Mouse (Mus musculus): Measurements from ENCODE around the gene C3ar1. TPM values are rescaled to one million over a fixed set of nuclear protein-coding genes. Genes with fewer than 3 reads are reported as not detected.

C3ar1 gene
- total and polyA plus RNA-seq, 2 experiments from 2014 or later, result 1.8 to 2.3 TPM

DNA sequence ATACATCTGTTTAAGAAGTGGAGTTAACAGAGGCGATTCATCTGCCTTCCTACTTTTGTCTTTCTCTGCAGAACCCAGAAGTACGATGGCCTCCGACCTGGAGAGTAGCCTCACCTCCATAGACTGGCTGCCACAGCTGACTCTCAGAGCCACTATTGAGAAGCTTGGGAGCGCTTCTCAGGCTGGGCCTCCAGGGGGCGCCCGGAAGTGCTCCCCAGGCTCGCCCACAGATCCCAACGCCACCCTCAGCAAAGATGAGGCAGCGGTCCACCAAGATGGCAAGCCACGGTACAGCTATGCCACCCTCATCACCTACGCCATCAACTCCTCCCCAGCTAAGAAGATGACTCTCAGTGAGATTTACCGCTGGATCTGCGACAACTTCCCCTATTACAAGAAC lies 27.9 kb downstream of the C3ar1 start:
- H3K4me2 ChIP-seq (ENCODE audit: low read depth), result no peak overlapping the region
- H3K9me3 ChIP-seq (ENCODE audit: low read length), result no peaks in the 10 kb centered on the region
- peak; percentile 51 for TF ChIP-seq CTCF (IDR thresholded peaks at IDR 0.05; ENCODE audit: low read depth)
- H3K27me3 ChIP-seq (ENCODE audit: insufficient read depth, low read length), result no peaks in the 10 kb centered on the region
- H3K4me3 ChIP-seq (ENCODE audit: low read depth, low read length), result no peak overlapping the region
- H3K9ac ChIP-seq, result no peak overlapping the region
- ATAC-seq (0 out of 2 replicates have a peak, but pooled peaks have one; percentile 16), DNase-seq (peak; percentile 30)
- H3K36me3 ChIP-seq (ENCODE audit: insufficient read depth), result peaks cover 20% of the 10 kb centered on the region
- 45% methylated on average over 13 of the region's 13 CpGs for WGBS
- no peak overlapping the region for H3K27ac ChIP-seq (ENCODE audit: low read depth, low read length)
- H3K4me1 ChIP-seq (ENCODE audit: insufficient read depth), result 0 out of 2 replicates have a peak, but pooled peaks cover 5% of the 10 kb centered on the region

GRCm38 (mm10) chr6:122825923-122826742 lies 29.8 kb downstream of the C3ar1 start:
- H3K27ac ChIP-seq (ENCODE audit: low read depth, low read length), result peak overlapping the region; percentile 30
- no peak for TF ChIP-seq CTCF (IDR thresholded peaks at IDR 0.05; ENCODE audit: low read depth)

GRCm38 (mm10) chr6:122825166-122825565 lies 30.8 kb downstream of the C3ar1 start:
- Histone ChIP-seq H3K9me3 (ENCODE audit: low read length) (no peaks in the 10 kb centered on the region), H3K4me3 (ENCODE audit: low read depth, low read length) (no peak overlapping the region), H3K36me3 (ENCODE audit: insufficient read depth) (peaks cover 7% of the 10 kb centered on the region; the same call in 1 of the 2 replicates), H3K4me2 (ENCODE audit: low read depth) (no peak overlapping the region), H3K4me1 (ENCODE audit: insufficient read depth) (peaks cover 18% of the 10 kb centered on the region; the same call in 1 of the 2 replicates), H3K27me3 (ENCODE audit: insufficient read depth, low read length) (no peaks in the 10 kb centered on the region), H3K9ac (no peak overlapping the region), H3K27ac (ENCODE audit: low read depth, low read length) (no peak overlapping the region)
- DNase-seq, result no peak
- no peak for ATAC-seq
- TF ChIP-seq CTCF (IDR thresholded peaks at IDR 0.05; ENCODE audit: low read depth), result no peak
- 96% methylated on average over 9 of the region's 9 CpGs for WGBS

More at GRCm38 (mm10) chr6:122825923-122826742, 29.8 kb downstream of the C3ar1 start:
- H3K27me3 ChIP-seq (ENCODE audit: insufficient read depth, low read length), result no peaks in the 10 kb centered on the region
- H3K9me3 ChIP-seq (ENCODE audit: low read length), result no peaks in the 10 kb centered on the region
- peak; percentile 53 for DNase-seq
- H3K9ac ChIP-seq, result peak overlapping the region; percentile 50
- H3K4me1 ChIP-seq (ENCODE audit: insufficient read depth), result peaks cover 11% of the 10 kb centered on the region; the same call in 1 of the 2 replicates
- peak overlapping the region; percentile 66 for H3K4me2 ChIP-seq (ENCODE audit: low read depth)
- H3K4me3 ChIP-seq (ENCODE audit: low read depth, low read length), result peak overlapping the region; percentile 37
- H3K36me3 ChIP-seq (ENCODE audit: insufficient read depth), result peaks cover 7% of the 10 kb centered on the region; the same call in 1 of the 2 replicates
- peak; percentile 77 for ATAC-seq
- WGBS, result 5% methylated on average over 28 of the region's 29 CpGs

GRCm38 (mm10) chr6:122824086-122824485 lies 31.9 kb downstream of the C3ar1 start:
- H3K9ac ChIP-seq, result no peak overlapping the region
- no peaks in the 10 kb centered on the region for H3K9me3 ChIP-seq (ENCODE audit: low read length)
- peaks cover 22% of the 10 kb centered on the region; the same call in 1 of the 2 replicates for H3K4me1 ChIP-seq (ENCODE audit: insufficient read depth)
- H3K36me3 ChIP-seq (ENCODE audit: insufficient read depth), result 0 out of 2 replicates have a peak, but pooled peaks cover 3% of the 10 kb centered on the region
- H3K4me2 ChIP-seq (ENCODE audit: low read depth), result no peak overlapping the region
- no peak overlapping the region for H3K27ac ChIP-seq (ENCODE audit: low read depth, low read length)
- no peak for ATAC-seq
- WGBS, result 53% methylated on average over 10 of the region's 10 CpGs
- H3K27me3 ChIP-seq (ENCODE audit: insufficient read depth, low read length), result no peaks in the 10 kb centered on the region
- TF ChIP-seq CTCF (IDR thresholded peaks at IDR 0.05; ENCODE audit: low read depth), result no peak
- no peak overlapping the region for H3K4me3 ChIP-seq (ENCODE audit: low read depth, low read length)
- no peak for DNase-seq

DNA sequence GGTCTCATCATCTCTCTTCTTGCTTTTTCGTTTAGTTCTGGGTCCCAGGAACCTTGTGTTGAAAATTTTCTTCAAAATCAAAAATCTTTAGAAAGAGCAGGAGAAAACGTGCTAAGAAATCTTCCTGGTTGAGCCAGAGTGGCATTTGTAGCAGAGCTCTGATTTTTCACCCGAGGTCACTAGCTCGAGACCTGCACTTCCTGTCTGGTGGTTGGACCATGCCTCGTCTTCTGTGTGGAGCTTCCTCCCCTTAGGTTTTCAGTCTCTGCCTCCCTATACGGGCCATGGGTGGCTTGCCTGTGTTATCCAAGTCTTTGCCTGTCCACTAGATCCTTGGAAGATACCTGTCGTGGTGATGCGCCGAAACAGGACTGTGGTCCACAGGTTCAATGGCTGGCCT lies 34.1 kb downstream of the C3ar1 start:
- H3K27me3 ChIP-seq (ENCODE audit: insufficient read depth, low read length), result no peaks in the 10 kb centered on the region
- H3K4me1 ChIP-seq (ENCODE audit: insufficient read depth), result peaks cover 24% of the 10 kb centered on the region; the same call in 1 of the 2 replicates
- H3K9me3 ChIP-seq (ENCODE audit: low read length), result no peaks in the 10 kb centered on the region
- DNase-seq (no peak), ATAC-seq (no peak)
- no peak overlapping the region for H3K9ac ChIP-seq
- WGBS, result 82% methylated on average over 9 of the region's 9 CpGs
- no peak overlapping the region for H3K4me3 ChIP-seq (ENCODE audit: low read depth, low read length)
- no peak overlapping the region for H3K27ac ChIP-seq (ENCODE audit: low read depth, low read length)
- no peak overlapping the region for H3K4me2 ChIP-seq (ENCODE audit: low read depth)
- no peak for TF ChIP-seq CTCF (IDR thresholded peaks at IDR 0.05; ENCODE audit: low read depth)
- H3K36me3 ChIP-seq (ENCODE audit: insufficient read depth), result no peaks in the 10 kb centered on the region

GRCm38 (mm10) chr6:122820799-122821650 lies 34.9 kb downstream of the C3ar1 start:
- Histone ChIP-seq H3K4me2 (ENCODE audit: low read depth) (peak overlapping the region; percentile 86), H3K27ac (ENCODE audit: low read depth, low read length) (no peak overlapping the region), H3K36me3 (ENCODE audit: insufficient read depth) (no peaks in the 10 kb centered on the region), H3K4me3 (ENCODE audit: low read depth, low read length) (peak overlapping the region; percentile 62), H3K9me3 (ENCODE audit: low read length) (no peaks in the 10 kb centered on the region), H3K9ac (peak overlapping the region; percentile 87), H3K27me3 (ENCODE audit: insufficient read depth, low read length) (no peaks in the 10 kb centered on the region), H3K4me1 (ENCODE audit: insufficient read depth) (peaks cover 19% of the 10 kb centered on the region; the same call in 1 of the 2 replicates)
- WGBS, result 17% methylated on average over 15 of the region's 15 CpGs
- no peak for TF ChIP-seq CTCF (IDR thresholded peaks at IDR 0.05; ENCODE audit: low read depth)
- DNase-seq (no peak), ATAC-seq (no peak)
